Mouse (Mus musculus) fibroblast of lung, adult 2 months (primary cell): Measurements from ENCODE around the gene Cacng6.
"Not testable (repeated sequence)": the region's sequence is repeated elsewhere in the genome, so short reads cannot be mapped to it uniquely, and the experiment has no call there.

Source experiments
- DNase-seq: peaks from one replicate; pipeline ENCODE4 v3.0.0-alpha.2; 2011; ENCODE audit warnings: low read depth

Gene Cacng6

GRCm38 (mm10) chr7:3423895-3424294 lies at the start of gene Cacng6:
TSS of gene Cacng6 (plus strand) at chr7:3424195.
- no peak for DNase-seq

- peak; percentile 69 for DNase-seq
These were observed 47.2 kb upstream of the Cacng6 start for GRCm38 (mm10) chr7:3376831-3377230.

GRCm38 (mm10) chr7:3382123-3382522 lies 41.9 kb upstream of the Cacng6 start:
- no peak for DNase-seq

DNA sequence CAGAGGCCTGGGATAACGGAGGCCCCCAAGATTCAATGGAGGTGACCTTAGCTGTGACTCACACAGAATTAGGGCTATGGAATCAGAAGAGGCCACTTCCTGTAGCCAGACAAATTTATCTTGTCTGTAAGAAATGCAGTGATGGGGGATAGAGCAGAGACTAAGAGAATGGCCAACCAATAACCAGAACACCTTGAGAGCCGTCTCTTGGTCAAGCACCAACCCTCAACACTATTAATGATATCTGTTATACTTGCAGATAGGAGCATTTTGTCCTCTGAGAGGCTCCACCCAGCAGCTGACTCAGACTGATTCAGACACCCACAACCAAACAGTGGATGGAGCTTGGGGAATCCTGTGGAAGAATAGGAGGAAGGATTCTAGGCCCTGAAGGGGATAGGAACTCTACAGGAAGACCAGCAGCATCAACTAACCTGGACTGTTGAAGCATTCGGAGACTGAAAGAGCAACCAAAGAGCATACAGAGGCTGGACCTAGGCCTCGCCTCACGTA lies 39.1 kb upstream of the Cacng6 start:
- no peak for DNase-seq

- DNase-seq: no peak
These were observed 37.8 kb upstream of the Cacng6 start for GRCm38 (mm10) chr7:3386036-3386730.

- no peak for DNase-seq
These were observed 36.2 kb upstream of the Cacng6 start for GRCm38 (mm10) chr7:3387761-3388160.

GRCm38 (mm10) chr7:3388885-3389284 lies 35.1 kb upstream of the Cacng6 start:
- DNase-seq: no peak

DNA sequence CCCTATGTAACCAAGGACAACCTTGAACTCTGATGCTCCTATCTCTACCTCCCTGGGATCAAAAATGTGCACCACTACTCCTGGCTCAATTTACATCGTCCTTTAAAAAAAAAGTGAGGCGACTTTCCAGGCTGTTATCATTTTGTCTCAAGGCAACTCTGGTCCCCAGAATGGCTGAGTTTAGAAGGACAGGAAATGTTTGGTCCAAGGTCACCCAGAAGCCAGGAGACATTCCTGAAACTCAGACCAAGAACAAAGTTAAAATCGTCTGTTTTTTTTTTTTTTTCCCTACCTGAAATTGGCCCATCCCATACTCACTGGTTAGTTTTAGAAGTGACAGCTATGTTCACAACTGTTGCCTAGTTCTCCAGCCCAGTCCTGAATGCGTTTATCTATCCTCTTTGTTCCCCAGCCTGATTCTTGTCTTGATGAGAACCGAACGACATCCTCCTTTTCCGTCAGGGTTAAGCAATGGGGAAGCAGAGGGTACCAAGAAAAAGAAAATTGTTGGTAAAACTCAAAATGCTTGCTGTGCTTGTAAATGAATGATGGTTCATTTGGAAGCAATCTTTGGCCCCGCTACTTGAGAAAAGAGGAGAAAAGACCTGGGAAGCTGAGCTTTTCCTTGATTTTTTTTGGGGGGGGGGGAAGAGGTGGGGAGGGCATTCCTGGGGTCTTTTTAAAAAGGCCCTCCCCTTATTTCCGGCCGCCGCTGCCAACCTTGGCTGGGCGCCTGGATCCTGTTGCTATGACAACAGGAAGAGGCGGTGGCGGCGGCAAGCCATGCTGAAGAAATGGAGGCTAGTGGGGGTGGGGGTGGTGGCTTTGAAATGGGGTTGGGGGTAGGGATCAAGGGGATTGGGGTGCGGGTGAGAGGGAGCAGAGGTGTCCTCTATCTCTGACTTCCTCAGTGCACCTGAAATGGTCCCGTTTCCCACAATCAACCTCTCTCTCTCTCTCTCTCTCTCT lies 34.3 kb upstream of the Cacng6 start:
- no peak for DNase-seq

- no peak for DNase-seq
These were observed 33.4 kb upstream of the Cacng6 start, which contains the start of gene Cacng8 for GRCm38 (mm10) chr7:3390413-3391080. TSS of gene Cacng8 (plus strand) at chr7:3390683.

DNA sequence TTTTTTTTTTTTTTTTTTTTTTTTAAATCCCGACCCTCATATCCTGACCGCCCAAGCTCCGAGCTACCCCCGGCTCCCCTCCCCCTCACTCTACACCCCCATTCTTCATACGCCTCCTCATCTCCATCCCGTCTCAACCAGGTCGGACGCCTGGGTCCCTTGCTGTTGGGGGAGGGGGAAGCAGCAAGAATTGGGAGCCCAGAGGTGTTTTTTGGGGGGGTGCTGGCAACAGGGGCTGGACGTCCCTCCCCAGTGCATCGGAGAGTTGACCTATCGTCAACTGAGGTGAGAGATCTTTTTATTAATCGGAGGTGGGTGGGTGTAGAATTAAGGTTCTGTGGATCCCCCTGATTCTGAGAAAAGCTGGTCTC lies 32.9 kb upstream of the Cacng6 start:
- DNase-seq: no peak

GRCm38 (mm10) chr7:3391809-3392208 lies 32.2 kb upstream of the Cacng6 start:
- DNase-seq: no peak

GRCm38 (mm10) chr7:3397355-3397754 lies 26.6 kb upstream of the Cacng6 start:
- no peak for DNase-seq

DNA sequence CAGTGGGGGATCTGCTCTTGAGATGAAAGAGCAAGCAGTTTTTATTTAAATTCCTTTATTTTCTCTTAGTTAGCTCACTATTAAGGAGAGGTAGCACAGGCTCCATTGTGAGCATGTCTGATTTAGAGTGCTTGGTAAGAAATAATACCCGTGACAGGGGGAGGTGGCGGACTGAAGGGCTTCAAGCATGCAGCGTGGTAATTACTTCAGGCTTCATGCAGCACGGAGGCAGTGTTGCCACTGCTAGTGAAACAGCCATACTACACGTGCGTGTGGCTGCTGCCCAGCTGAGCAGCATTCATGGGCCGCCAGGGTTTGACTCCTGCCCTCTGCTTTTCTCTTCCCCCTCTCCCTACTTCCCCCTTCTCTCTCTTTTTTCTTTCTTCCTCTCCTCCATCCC lies 26.2 kb upstream of the Cacng6 start:
- DNase-seq: no peak

- not testable (repeated sequence) for DNase-seq
These were observed 25.6 kb upstream of the Cacng6 start for GRCm38 (mm10) chr7:3398363-3398762.

DNA sequence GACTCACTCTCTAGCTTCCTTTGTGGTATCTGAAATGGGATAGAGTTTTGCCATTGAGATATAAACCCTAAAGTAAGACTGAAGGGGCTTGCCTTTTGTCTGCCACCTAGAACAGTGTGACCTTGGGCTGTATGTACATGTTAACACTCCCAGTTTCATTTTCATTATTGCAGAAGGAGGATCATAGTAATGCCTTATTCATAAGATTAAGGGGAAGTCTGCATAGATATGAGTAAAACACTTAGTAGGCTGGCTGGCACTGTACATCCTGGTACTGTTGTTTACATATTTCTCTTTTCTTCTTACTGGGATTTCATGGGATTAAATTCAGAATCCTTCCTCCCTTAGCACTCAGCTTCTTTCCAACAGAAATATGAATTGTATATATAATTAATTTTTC lies 24.1 kb upstream of the Cacng6 start:
- DNase-seq: no peak

DNA sequence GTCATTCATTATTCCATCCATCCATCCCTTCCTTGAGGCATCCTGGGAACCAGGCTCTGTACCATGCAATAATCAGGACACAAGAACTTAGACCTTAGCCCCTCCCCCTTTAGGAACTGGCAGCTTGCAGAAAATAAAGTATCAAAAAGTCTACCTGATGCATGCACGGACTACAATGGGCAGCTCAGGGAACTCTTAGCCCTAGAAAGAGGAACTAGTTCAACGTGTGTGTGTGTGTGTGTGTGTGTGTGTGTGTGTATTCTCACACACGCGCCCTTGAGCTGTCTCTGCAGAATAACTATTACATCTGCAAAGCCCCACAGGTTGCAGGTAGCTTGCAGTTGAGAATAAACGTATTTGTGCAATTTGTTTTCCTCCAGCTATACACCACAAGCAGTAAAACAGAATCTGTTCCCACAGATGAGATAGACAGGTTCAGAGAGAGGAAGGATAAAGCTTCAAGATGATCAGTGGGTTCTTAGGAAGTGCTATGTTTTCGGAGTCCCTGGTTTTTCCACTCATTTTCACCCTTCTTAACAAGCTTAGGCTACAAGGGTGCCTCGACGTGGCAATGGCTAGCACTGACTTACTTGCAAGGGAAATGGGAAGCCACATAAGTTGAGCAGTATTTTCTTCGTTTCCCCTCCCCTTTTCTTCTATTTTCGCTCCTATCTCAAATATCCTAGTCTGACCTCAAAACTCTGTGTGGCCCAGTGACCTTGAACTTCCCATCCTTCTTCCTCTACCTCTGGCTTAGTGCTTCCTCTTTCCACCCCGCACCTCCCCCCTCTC lies 14.1 kb upstream of the Cacng6 start:
- no peak for DNase-seq

DNA sequence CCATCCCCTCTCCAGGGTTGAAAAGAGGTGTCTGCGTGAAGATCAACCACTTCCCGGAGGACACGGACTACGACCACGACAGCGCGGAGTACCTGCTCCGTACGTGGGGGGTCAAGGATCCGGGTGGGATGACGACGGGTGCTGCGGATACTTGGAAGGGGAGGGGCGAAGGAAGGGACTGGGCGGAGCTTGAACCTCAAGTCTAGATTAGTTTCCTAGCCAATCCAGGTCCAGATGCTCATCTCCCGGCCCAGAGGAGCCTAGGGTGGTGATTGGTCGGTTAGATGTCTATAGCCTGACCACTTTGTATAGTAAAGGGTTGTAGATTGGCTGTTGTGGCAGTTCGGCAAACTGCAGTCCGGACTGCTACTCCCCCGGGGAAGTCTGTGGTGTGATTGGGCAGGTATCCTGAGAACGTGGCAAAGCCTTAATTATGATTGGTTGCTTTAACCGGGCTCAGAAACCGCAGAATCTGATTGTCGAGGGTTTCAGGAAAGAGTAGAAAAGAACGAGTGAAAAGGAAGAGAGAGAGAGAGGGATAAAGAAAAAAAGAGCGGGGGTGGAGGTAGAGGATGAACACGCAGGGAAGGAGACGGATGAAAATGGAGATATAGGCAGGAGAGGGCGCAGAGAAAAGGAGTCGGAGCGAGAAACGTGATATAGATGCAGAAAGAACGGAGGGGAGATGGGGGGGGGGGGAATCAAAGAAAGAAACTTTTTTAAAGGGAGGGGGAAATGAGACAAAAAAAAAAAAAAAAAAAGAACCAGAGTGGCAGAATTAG lies 12.6 kb upstream of the Cacng6 start:
- DNase-seq: peak; percentile 27

DNA sequence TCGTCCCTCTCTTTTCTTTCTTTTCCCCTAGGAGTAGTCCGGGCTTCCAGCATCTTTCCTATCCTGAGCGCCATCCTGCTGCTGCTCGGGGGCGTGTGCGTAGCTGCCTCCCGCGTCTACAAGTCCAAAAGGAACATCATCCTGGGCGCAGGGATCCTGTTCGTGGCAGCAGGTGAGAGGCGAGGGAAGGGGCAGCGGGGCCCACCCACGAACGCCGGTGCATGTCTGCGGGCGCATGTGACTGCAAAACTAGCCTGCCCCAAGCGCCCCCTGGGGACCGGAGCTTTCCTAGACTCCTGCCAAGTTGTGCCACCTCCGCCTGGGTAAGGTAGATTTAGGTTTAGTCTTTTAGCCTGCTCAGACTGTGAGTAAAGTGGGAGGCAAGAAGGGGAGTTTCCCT lies 12.0 kb upstream of the Cacng6 start:
- no peak for DNase-seq

DNA sequence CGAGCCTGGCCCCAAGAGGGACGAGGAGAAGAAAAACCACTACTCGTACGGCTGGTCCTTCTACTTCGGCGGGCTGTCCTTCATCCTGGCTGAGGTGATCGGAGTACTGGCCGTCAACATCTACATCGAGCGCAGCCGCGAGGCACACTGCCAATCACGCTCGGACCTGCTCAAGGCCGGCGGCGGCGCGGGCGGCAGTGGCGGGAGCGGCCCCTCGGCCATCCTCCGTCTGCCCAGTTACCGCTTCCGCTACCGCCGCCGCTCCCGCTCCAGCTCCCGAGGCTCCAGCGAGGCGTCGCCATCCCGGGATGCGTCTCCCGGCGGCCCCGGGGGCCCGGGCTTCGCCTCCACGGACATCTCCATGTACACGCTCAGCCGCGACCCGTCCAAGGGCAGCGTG lies 9.1 kb upstream of the Cacng6 start:
- DNase-seq: no peak

DNA sequence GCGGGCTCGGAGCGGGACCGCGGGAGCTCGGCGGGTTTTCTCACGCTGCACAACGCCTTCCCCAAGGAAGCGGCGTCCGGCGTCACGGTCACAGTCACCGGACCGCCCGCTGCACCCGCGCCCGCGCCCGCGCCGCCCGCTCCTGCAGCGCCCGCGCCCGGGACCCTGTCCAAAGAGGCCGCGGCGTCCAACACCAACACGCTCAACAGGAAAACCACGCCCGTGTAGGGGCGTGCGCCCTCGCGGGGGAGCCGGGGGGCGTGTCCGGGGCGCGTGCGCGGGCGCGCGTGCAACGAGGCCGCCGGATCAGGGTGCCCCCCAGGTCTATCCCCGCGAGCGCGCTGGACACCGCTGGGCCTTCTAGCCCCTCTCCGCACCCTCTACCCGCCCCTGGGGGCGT lies 8.6 kb upstream of the Cacng6 start:
- DNase-seq: no peak

DNA sequence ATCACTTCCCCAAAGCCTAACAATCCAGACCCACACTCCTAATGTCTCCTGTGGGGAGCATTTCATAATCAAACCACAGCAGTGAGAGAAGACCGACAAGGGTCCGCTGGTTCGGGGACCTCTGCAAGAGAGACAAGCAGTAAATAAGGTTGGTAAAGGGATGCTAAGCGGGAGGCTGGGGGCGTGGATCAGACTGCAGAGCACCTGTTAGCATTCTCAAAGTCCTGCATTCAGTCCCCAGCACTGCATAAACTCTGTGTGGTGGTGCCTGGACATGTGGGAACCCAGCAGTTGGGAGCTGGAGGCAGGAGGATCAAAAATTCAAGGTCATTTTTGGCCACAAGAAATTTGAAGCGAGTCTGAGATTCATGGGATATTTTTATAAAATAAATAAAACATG lies 4.1 kb upstream of the Cacng6 start:
- DNase-seq: no peak
